16 mouse cellular contexts compared by ENCODE assay signal in the genomic region with DNA sequence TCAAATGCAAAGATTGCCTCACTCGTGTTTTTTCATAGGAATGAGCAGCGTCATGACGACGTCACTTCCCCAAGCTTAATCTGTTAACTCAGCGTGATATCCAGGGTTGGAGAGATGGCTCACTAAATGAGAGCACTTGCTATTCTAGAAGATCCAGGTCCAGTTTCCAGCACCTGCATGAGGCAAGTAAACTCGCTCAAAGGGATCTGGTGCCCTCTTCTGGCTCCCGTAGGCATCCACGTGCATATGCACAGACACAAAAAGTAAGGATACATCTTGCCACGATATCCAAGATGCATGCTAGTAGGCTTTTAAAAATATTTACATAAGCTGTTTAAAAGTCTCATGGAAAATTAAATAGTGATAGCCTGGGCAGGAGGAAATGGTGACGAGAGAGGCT. TPM values are rescaled to one million over a fixed set of nuclear protein-coding genes. Genes with fewer than 3 reads are reported as not detected.
A peak's percentile ranks its signal among the peaks of the same experiment; 100 is the strongest.
DNase-seq lines count a peak whose midpoint lies in the region; ATAC-seq and TF ChIP-seq lines count a peak whose summit lies in the region.
"Had no signal": no experiment of that assay in that cellular context is flagged by ENCODE, and none has a peak within 500 bp of the region (broad histone marks: within the 10 kb centered on the region; RNA-seq: fewer than 3 reads in every experiment).

No protein-coding gene starts in this region.

- H3K4me2 ChIP-seq in kidney, embryonic 14.5 days (replicated peaks; ENCODE audit: low read depth, low read length) = no peak overlapping the region
- H3K4me2 ChIP-seq in midbrain, postnatal 0 days (ENCODE audit: low read depth, low read length, poor library complexity, severe bottlenecking) = no peak overlapping the region
- no peak overlapping the region for H3K4me2 ChIP-seq in midbrain, embryonic 16.5 days (ENCODE audit: low read length)
- H3K4me2 ChIP-seq: heart, embryonic 12.5 days; midbrain, embryonic 15.5 days had no signal

- H3K27me3 ChIP-seq in kidney, adult 2 months (replicated peaks; ENCODE audit: control insufficient read depth, insufficient read depth, low read length) = no peaks in the 10 kb centered on the region
- no peaks in the 10 kb centered on the region for H3K27me3 ChIP-seq in kidney, embryonic 14.5 days (ENCODE audit: control insufficient read depth, insufficient read depth, low read length)
- no peaks in the 10 kb centered on the region for H3K27me3 ChIP-seq in midbrain, postnatal 0 days (ENCODE audit: insufficient read depth, low read length)
- H3K27me3 ChIP-seq in midbrain, embryonic 16.5 days (ENCODE audit: control insufficient read depth, insufficient read depth, low read depth, low read length) = no peaks in the 10 kb centered on the region
- H3K27me3 ChIP-seq in small intestine, adult 2 months (ENCODE audit: control insufficient read depth, insufficient read depth, low read length) = no peaks in the 10 kb centered on the region
- H3K27me3 ChIP-seq: heart, embryonic 12.5 days; midbrain, embryonic 15.5 days had no signal

- no peaks in the 10 kb centered on the region for H3K4me1 ChIP-seq in kidney, adult 2 months (ENCODE audit: control insufficient read depth, insufficient read depth, low read length)
- H3K4me1 ChIP-seq in kidney, embryonic 14.5 days (ENCODE audit: control insufficient read depth, insufficient read depth, low read length) = no peaks in the 10 kb centered on the region
- H3K4me1 ChIP-seq in midbrain, postnatal 0 days (ENCODE audit: insufficient read depth, low read length) = no peaks in the 10 kb centered on the region
- no peaks in the 10 kb centered on the region for H3K4me1 ChIP-seq in midbrain, embryonic 16.5 days (ENCODE audit: control insufficient read depth, insufficient read depth, low read length)
- no peaks in the 10 kb centered on the region for H3K4me1 ChIP-seq in ES-E14 (ENCODE audit: control insufficient read depth in 2 of 2, insufficient read depth in 2 of 2, low read length in 2 of 2, poor library complexity in 1 of 2)
- no peaks in the 10 kb centered on the region for H3K4me1 ChIP-seq in small intestine, adult 2 months (ENCODE audit: control insufficient read depth, insufficient read depth, insufficient read length, low read length)
- H3K4me1 ChIP-seq: heart, embryonic 12.5 days; midbrain, embryonic 15.5 days had no signal

- in situ Hi-C loops in ES-E14 (cut with MboI; ENCODE audit: low sequenced_read_pairs in 2 of 2, unreplicated experiment in 2 of 2) = no loop called here

- no peaks in the 10 kb centered on the region for H3K36me3 ChIP-seq in kidney, adult 2 months (ENCODE audit: control insufficient read depth, insufficient read depth, low read length)
- no peaks in the 10 kb centered on the region for H3K36me3 ChIP-seq in kidney, embryonic 14.5 days (ENCODE audit: control insufficient read depth, insufficient read depth, low read length)
- H3K36me3 ChIP-seq in midbrain, postnatal 0 days (ENCODE audit: insufficient read depth, low read length) = 0 out of 2 replicates have a peak, but pooled peaks cover 4% of the 10 kb centered on the region
- no peaks in the 10 kb centered on the region for H3K36me3 ChIP-seq in midbrain, embryonic 16.5 days (ENCODE audit: control insufficient read depth, insufficient read depth, low read length)
- no peaks in the 10 kb centered on the region for H3K36me3 ChIP-seq in ES-E14 (ENCODE audit: control insufficient read depth, insufficient read depth, low read length, poor library complexity, severe bottlenecking)
- peaks cover 2% of the 10 kb centered on the region; the same call in 1 of the 2 replicates for H3K36me3 ChIP-seq in small intestine, adult 2 months (ENCODE audit: control insufficient read depth, insufficient read depth, low read length)
- H3K36me3 ChIP-seq: midbrain, embryonic 15.5 days had no signal

- WGBS in kidney, adult 2 months = 87% methylated on average over 10 of the region's 10 CpGs
- WGBS in kidney, embryonic 14.5 days = 77% methylated on average over 10 of the region's 10 CpGs
- 71% methylated on average over 10 of the region's 10 CpGs for WGBS in midbrain, postnatal 0 days
- 76% methylated on average over 10 of the region's 10 CpGs for WGBS in midbrain, embryonic 16.5 days
- 78% methylated on average over 10 of the region's 10 CpGs for WGBS in small intestine, adult 2 months

- TF ChIP-seq POLR2A in kidney, adult 2 months (IDR thresholded peaks at IDR 0.05; ENCODE audit: low read depth, low read length) = no peak
- no peak for TF ChIP-seq POLR2A in small intestine, adult 2 months (IDR thresholded peaks at IDR 0.05; ENCODE audit: low read depth, low read length)

- ATAC-seq in kidney, embryonic 14.5 days (ENCODE audit: low FRiP score, low TSS enrichment) = no peak
- ATAC-seq in midbrain, postnatal 0 days (ENCODE audit: low FRiP score) = no peak
- ATAC-seq in midbrain, embryonic 16.5 days = no peak
- ATAC-seq: CD4-positive, CD25-positive, alpha-beta regulatory T cell, adult 4 months; inflammation-experienced regulatory T-cells, adult 6 months; midbrain, embryonic 15.5 days had no signal

- 0 out of 2 replicates have a peak, but pooled peaks cover 3% of the 10 kb centered on the region for H3K9me3 ChIP-seq in kidney, embryonic 14.5 days (ENCODE audit: control insufficient read depth, low read length)
- no peaks in the 10 kb centered on the region for H3K9me3 ChIP-seq in midbrain, postnatal 0 days (ENCODE audit: low read length)
- H3K9me3 ChIP-seq in midbrain, embryonic 16.5 days (replicated peaks; ENCODE audit: control insufficient read depth, low read length, poor library complexity, severe bottlenecking) = peaks cover 2% of the 10 kb centered on the region; the same call in 1 of the 2 replicates
- no peaks in the 10 kb centered on the region for H3K9me3 ChIP-seq in ES-E14 (ENCODE audit: control insufficient read depth, insufficient read depth, low read depth, low read length)
- H3K9me3 ChIP-seq: heart, embryonic 12.5 days; midbrain, embryonic 15.5 days had no signal

- DNase-seq in kidney, adult 2 months = no peak
- no peak for DNase-seq in midbrain, postnatal 0 days (ENCODE audit: low spot score)
- DNase-seq in ES-E14 (ENCODE audit: low read depth, low spot score) = peak; percentile 45
- DNase-seq in left cerebral cortex, adult 9 months (ENCODE audit: low spot score in 2 of 2) = no peak
- no peak for DNase-seq in cerebellum, postnatal 36 days
- DNase-seq: adrenal gland, postnatal 10 days; gastrocnemius, postnatal 25 days; kidney, postnatal 10 days; right cerebral cortex, postnatal 25 days had no signal

- no peak overlapping the region for H3K4me3 ChIP-seq in kidney, adult 2 months (ENCODE audit: insufficient read depth, low read depth, low read length)
- no peak overlapping the region for H3K4me3 ChIP-seq in kidney, embryonic 14.5 days (ENCODE audit: low read length)
- no peak overlapping the region for H3K4me3 ChIP-seq in midbrain, postnatal 0 days (ENCODE audit: low read depth, low read length)
- H3K4me3 ChIP-seq in midbrain, embryonic 16.5 days (ENCODE audit: low read depth, low read length) = no peak overlapping the region
- no peak overlapping the region for H3K4me3 ChIP-seq in ES-E14 (ENCODE audit: insufficient read depth in 1 of 2, low read depth in 1 of 2, low read length in 2 of 2, poor library complexity in 1 of 2, severe bottlenecking in 1 of 2)
- no peak overlapping the region for H3K4me3 ChIP-seq in small intestine, adult 2 months (ENCODE audit: low read depth, low read length)
- H3K4me3 ChIP-seq: heart, embryonic 12.5 days; midbrain, embryonic 15.5 days had no signal

- H3K27ac ChIP-seq in kidney, adult 2 months (ENCODE audit: insufficient read depth, low read depth, low read length) = no peak overlapping the region
- no peak overlapping the region for H3K27ac ChIP-seq in kidney, embryonic 14.5 days (ENCODE audit: low read depth, low read length)
- H3K27ac ChIP-seq in midbrain, postnatal 0 days (ENCODE audit: low read depth, low read length) = no peak overlapping the region
- no peak overlapping the region for H3K27ac ChIP-seq in midbrain, embryonic 16.5 days (ENCODE audit: low read length)
- H3K27ac ChIP-seq in ES-E14 (ENCODE audit: insufficient read depth, low read depth, low read length, poor library complexity, severe bottlenecking) = no peak overlapping the region
- H3K27ac ChIP-seq in small intestine, adult 2 months (ENCODE audit: insufficient read depth, low read depth, low read length) = no peak overlapping the region
- H3K27ac ChIP-seq: midbrain, embryonic 15.5 days had no signal

- peak; percentile 25; the same call in 1 of the 2 replicates for TF ChIP-seq CTCF in kidney, adult 2 months (conservative IDR thresholded peaks at IDR 0.05; ENCODE audit: insufficient read depth, insufficient read length, low read depth, low read length)
- peak; percentile 27; the same call in 1 of the 2 replicates for TF ChIP-seq CTCF in midbrain, postnatal 0 days (IDR thresholded peaks at IDR 0.05)
- peak; percentile 10; the same call in 1 of the 2 replicates for TF ChIP-seq CTCF in small intestine, adult 2 months (IDR thresholded peaks at IDR 0.05; ENCODE audit: extremely low read depth, insufficient read length, insufficient replicate concordance, low read depth, low read length)

- H3K9ac ChIP-seq in kidney, embryonic 14.5 days (ENCODE audit: low read depth, low read length) = no peak overlapping the region
- H3K9ac ChIP-seq in midbrain, postnatal 0 days (replicated peaks; ENCODE audit: low read length, poor library complexity, severe bottlenecking) = no peak overlapping the region
- H3K9ac ChIP-seq in midbrain, embryonic 16.5 days (ENCODE audit: low read depth, low read length) = no peak overlapping the region
- no peak overlapping the region for H3K9ac ChIP-seq in ES-E14 (ENCODE audit: insufficient read depth, low read depth, low read length, poor library complexity, severe bottlenecking)
- H3K9ac ChIP-seq: heart, embryonic 12.5 days; midbrain, embryonic 15.5 days had no signal

TF ChIP-seq in ES-E14, 5 proteins besides CTCF, POLR2A, EP300 and RAD21:
- TF ChIP-seq ZNF384 (IDR thresholded peaks at IDR 0.05; ENCODE audit: low read depth, low read length) (no peak), CHD2 (IDR thresholded peaks at IDR 0.05; ENCODE audit: low read depth, low read length) (no peak), ZC3H11A (IDR thresholded peaks at IDR 0.05; ENCODE audit: borderline replicate concordance, low read depth, low read length) (peak; percentile 85), HCFC1 (IDR thresholded peaks at IDR 0.05; ENCODE audit: borderline replicate concordance, insufficient read depth, low read length) (no peak), MAFK (IDR thresholded peaks at IDR 0.05; ENCODE audit: insufficient read depth, low read depth, low read length) (no peak)

RNA-seq across cellular contexts. Expression of a gene that starts 55.8 kb away (rescaled TPM):
- 8.1 and 9.2 TPM in 2 replicates for polyA plus RNA-seq in kidney, adult 2 months (2012; rRNA removed)
- 6.5 and 14.9 TPM in 2 replicates for polyA plus RNA-seq in kidney, embryonic 14.5 days (2014; fragmentation: Nextera tagmentation; extraction: Ambion mirVana)
- 29.3 and 36.1 TPM in 2 replicates for total RNA-seq in midbrain, postnatal 0 days (2014; rRNA removed)
- 21.0 and 23.7 TPM in 2 replicates for polyA plus RNA-seq in midbrain, postnatal 0 days (2015; fragmentation: Nextera tagmentation; extraction: Ambion mirVana)
- polyA plus RNA-seq in midbrain, embryonic 16.5 days (2015; fragmentation: Nextera tagmentation; extraction: Ambion mirVana) = 30.3 and 34.9 TPM in 2 replicates
- total RNA-seq in ES-E14 (2012; rRNA removed) = 13.1 and 13.4 TPM in 2 replicates
- 2.3 and 4.3 TPM in 2 replicates for polyA plus RNA-seq in small intestine, adult 2 months (2012; rRNA removed)
